Mouse (Mus musculus): ENCODE results near the gene Tulp2.

Gene Tulp2

DNA sequence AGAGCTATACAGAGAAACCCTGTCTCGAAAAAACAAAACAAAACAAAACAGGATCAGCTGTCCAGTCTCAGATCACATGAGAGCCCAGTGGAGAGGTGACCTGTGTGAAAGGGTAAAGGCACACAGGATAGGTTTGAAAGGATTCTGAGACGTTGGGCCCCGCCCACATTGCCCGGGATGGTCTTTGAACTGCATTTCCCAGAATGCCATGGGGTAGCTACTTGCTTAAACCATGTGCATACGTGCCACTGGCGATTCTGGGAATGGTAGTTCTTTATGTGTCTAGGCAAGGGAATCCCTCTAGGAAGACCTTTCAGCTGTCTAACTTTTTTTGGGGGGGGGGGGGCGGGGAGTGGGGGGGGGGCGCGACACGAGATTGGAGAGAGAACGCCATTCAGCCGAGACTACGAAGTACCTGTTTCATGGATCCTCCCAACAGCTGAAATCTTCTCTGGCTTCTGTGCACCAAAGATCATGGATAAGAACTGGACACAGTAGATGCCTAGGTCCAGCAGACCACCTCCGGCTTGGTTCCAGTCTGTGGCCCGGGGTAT lies at the start of gene Tulp2:
Tulp2 (plus strand) TSS at position 504 of the 554 bp plus-strand sequence.
- DNase-seq (ENCODE audit: low spot score) = peak; percentile 57

DNA sequence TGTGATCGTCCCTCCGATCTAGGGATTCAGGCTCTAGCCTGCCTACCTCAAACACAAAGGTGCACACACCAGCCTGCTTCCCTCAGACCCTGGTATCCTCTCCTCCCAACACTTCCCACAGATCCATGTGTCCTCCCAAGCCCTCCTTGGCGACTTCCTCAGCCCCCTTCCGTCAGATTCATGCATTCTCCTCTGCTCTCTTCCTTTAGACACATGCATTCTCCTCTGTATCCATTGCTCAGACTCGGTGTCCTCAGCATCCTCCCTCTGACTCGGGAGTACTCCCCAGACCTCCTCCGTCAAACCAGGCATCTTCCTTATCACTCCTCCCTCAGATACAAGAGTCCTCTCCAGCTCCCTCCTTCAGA lies 47.9 kb upstream of the Tulp2 start:
- no peak for DNase-seq (ENCODE audit: low spot score)

DNA sequence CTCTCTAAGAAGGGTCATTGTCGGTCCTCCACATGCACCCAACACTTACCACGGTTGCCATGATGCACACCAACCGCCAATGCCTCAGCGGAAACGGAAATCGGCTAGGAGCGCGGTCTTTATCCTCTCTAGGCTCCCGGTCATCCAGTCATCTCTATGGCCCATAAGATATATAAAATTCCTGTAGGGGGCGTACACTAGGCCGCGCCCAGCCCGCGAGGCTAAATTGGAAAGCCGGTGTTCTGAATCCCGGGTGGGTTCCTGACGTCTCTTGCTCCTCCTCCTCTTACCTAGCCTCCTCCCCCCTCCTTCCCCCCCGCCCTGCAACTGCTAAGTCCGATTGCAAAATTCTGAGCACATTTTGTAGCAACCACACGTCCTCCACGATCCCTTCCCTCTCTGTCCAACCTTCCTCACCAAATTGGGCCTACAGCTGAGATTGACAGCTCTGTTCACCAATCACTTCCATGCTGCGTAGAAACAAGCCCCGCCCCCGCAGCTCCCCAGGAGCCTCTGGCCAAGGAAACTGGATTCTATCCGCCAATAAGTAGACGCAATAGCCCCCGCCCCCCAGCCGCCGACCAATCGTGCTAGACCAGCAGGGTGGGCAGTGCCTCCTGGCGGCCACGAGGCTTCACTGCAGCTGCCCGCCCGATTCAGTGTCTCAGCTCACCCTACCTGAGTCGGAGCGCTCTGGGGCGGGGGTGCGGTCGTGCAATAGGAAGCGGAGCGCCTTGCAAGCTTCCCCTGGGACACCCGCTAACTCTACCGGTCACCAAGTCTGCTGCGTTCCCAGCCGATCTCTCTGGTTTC lies 47.3 kb upstream of the Tulp2 start, which contains the start of gene Gys1:
Gys1 (plus strand) TSS at position 642 of the 813 bp plus-strand sequence.
- peak; percentile 100 for DNase-seq (ENCODE audit: low spot score)

DNA sequence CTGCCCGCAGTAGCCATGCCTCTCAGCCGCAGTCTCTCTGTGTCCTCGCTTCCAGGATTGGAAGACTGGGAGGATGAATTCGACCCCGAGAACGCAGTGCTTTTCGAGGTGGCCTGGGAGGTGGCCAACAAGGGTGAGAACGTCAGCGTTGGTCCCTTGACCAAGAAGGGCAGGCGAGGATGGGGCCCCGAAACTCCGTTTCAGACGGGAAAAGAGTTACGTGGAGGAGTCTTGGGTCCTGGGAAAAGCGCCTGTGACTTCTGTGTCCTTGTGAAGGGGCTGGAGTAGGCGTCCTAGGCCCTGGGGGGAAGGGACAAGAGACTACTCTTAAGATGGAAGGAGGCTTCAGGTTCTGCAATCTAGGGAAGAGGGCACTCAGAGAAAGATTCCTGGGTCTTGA lies 46.6 kb upstream of the Tulp2 start:
- DNase-seq (ENCODE audit: low spot score) = no peak

DNA sequence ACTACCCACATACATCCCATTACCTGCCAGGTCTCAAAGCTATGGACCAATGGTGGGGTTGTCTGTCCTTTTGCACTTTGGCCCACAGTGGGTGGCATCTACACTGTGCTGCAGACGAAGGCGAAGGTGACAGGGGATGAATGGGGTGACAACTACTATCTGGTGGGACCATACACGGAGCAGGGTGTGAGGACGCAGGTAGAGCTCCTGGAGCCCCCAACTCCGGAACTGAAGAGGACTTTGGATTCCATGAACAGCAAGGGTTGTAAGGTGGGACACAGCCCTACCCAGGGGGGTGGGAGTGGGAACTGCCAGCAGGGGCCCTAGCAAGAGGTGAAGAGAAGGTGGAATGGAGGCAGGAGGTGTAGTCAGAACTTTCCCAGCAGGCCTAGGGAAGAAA lies 45.2 kb upstream of the Tulp2 start:
- DNase-seq (ENCODE audit: low spot score) = no peak

DNA sequence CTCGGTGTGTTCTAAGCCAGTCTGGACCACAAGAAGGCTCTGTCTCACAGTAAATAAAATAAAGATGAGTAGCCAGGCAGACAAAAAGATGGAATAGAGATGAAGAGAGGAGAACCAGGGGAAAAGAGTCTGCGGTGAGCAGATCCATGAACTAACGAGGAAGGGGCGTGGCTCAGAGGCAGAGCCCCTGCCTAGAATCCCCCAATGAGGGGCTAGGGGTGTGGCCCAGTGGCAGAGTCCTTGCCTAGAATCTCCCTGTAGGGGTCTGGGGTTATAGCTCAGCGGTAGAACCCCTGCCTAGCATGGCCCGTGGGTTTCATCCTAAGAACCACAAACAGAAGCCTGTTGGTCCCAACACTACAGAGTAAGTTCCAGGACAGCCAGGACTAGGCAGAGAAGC lies 44.6 kb upstream of the Tulp2 start:
- DNase-seq (ENCODE audit: low spot score) = no peak

DNA sequence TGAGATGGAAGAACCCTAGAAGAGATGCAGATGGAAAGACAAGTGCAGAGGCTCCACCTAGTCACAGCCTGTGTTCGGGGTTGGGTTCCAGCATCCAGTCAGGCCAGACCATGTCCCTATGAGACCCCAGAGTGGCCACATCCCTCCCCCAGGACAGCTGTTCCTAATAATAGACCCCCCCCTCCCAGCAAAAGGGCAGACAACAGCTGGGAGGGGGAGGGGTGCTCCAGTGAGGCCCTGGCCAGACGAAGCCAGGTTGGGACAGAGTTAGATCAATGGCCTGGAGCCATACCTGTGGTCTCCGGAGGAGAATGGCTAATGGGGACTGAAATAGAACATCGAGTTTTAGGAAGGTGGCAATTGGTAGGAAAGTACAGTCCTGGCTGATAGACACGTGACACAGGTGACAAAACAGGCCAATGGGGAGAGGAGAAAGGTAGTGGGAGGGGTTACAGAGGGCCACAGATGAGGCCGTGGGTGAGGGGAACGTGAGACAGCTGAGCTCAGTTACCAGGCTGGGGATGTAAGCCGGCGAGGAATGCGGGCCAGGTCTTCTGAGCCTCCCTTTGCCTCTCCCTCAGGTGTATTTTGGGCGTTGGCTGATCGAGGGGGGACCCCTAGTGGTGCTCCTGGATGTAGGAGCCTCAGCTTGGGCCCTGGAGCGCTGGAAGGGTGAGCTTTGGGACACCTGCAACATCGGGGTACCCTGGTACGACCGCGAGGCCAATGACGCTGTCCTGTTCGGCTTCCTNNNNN lies 44.0 kb upstream of the Tulp2 start, which contains the start of gene Ruvbl2:
Ruvbl2 (minus strand) TSS at position 576 of the 756 bp plus-strand sequence.
- no peak for DNase-seq (ENCODE audit: low spot score)

DNA sequence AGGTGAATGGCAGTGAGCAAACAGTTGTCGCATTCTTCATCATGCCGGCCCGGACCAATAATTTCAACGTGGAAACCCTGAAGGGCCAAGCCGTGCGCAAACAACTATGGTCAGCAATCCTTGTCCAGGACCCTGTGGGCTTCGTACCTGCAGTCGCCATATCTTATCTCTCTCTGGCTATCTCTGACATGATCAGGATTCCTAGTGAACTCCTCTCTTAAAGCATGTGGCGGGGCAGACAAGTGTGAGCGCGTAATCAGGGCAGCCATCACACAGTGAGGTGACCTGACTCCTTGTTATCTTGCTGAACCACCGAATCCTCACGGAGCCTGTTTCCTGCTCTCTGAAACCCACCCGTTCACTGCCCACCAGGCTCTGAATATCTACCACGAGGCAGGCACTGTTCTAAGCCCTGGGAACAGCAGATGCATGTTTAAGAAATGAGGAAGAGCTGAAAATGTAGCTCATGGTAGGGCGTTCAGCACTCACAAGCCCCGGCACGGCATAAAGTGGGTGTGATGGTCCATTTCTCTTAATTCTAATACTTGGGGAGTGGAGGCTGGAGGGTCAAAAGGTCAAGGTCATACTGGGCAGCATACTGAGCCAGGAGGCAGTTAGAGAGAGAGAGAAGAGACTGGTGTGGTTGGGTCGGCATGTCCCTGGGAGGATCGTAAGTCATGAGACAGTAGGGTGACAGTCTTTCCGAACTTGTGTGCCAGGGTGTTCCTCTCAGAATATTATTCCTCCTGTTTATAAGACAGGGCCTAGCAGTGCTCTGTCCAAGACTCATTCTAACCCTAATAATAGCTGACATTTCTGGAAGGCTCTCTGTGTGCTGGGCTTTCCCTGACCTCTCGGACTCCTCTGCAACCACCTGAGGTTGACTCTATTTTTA lies 37.9 kb upstream of the Tulp2 start:
- DNase-seq (ENCODE audit: low spot score) = no peak

DNA sequence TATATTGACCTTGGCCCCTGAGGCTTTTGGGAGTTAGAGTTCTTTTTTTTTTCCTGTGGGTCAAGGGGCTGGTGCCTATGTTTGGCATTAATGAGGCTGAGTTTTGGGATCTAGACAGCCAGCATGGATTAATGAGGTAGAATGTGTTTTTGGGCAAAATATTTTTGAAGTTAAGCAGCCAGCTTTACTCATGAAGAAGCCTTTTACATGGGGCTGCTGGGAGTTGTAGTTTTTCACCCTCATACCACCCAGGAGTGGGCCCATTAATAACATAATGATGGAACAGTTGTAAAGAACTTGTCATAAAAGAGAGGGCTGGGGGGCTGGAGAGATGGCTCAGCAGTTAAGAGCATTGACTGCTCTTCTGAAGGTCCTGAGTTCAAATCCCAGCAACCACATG lies 35.1 kb upstream of the Tulp2 start:
- no peak for DNase-seq (ENCODE audit: low spot score)

DNA sequence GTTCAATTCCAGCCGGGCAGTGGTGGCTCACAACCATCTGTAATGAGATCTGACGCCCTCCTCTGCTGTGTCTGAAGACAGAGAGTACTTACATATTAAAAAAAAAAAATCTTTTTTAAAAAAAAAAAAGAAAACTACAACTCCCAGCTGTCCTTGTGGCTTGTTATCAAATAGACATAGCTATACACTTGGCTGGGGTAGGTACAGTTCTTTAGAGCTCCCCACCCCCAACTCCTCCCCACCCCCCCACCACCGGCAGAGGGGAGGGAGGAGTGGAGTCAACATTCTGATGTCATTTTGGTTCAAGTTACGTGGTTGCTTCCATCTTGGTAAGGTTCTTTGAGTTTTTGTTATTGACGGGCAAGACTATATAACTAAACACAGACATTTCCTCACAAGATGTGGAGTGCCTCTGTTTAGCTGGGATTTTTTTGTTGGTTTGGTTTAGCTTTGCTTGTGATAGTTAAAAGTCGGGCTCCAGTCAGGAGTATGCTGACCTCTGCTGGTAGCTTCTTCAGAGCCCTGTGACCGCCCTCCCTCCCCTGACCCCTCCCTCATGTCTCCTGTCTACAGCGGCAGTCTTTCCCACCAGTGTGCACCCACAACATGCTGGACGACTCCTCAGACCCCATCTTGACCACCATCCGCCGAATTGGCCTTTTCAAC lies 34.2 kb upstream of the Tulp2 start:
- DNase-seq (ENCODE audit: low spot score) = peak; percentile 13

DNA sequence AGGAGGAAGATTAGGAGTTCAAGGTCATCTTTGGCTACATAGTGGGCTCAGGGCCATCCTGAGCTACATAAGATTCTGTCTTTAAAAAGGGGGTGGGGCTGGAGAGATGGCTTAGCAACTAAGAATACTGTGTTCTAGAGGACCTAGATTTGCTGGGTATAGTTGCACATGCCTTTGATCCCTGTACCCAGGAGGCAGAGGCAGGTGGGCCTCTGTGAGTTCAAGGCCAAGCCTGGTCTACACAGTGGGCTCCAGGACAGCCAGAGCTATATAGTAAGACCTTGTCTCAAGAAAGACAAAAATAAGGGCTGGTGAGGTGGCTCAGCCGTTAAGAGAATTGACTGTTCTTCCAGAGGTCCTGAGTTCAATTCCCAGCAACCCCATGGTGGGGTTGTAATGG lies 31.7 kb upstream of the Tulp2 start:
- DNase-seq (ENCODE audit: low spot score) = no peak

DNA sequence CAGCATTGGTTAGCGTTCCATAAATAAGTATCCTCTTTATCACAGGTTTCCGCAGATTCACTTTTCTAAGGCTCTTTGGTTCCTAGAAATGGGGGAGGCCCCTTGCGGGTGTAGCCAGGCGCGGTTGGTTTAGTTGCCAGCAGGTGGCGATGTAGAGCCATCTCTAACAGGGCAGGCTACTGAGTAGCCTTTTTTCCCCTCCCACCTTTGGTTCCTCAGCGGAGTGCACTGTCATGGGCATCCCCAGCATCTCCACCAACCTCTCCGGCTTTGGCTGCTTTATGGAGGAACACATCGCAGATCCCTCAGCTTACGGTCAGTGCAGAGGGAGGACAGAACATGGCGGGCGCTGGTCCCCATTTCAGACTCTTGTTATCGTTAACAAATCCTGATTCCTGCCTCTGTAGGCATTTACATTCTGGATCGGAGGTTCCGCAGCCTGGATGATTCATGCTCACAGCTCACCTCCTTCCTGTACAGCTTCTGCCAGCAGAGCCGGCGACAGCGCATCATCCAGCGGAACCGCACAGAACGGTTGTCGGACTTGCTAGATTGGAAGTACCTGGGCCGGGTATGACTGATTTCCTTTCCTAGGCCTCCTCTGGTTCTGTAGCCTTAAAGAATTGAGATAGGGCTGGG lies 30.2 kb upstream of the Tulp2 start:
- peak; percentile 82 for DNase-seq (ENCODE audit: low spot score)

DNA sequence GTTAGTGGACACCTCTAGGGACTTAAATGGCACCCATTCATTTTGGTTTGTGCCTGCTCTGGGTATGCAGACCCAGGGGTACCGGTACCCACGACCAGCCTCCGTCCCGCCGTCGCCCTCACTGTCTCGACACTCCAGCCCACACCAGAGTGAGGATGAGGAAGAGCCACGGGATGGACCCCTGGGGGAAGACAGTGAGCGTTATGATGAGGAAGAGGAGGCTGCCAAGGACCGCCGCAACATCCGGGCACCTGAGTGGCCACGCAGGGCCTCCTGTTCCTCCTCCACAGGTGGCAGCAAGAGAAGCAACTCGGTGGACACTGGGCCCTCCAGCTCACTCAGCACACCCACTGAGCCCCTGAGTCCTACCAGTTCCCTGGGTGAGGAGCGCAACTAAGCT lies 26.7 kb upstream of the Tulp2 start:
- DNase-seq (ENCODE audit: low spot score) = no peak

DNA sequence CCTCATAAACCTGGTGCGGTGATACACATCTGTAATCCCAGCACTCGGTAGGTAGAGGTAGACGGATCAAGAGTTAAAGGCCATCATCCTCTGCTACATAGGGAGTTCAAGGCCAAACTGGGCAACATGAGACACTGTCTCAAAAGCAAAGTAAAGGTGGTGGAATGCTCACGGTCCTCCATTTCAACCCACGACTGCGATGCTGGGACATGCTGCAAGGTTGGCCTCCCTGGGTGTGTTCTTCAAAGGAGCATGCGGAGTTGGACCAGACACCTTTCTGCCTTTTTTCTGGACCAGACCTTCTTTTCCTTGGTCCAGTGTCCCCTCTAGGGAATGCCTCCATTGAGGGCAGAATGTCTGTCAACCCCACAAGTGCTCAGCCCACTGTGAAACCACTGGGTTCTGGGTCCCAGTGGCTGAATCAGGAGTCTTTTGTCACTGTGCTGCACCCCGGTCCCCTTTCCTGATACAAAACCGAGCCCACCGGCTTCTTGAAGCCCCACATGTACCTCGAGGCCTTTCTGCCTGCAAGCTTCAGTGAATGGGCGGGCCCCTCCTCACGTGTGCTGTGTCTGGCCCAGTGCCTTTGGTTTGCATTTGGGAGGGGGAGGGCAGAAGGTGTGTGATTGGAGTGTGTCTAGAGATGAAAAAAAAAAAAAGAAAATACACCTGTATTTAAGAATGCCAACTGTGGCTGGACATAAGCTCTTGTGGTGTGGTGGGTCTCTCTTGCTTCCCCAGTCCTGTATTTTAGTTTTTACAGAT lies 25.6 kb upstream of the Tulp2 start:
- DNase-seq (ENCODE audit: low spot score) = no peak

DNA sequence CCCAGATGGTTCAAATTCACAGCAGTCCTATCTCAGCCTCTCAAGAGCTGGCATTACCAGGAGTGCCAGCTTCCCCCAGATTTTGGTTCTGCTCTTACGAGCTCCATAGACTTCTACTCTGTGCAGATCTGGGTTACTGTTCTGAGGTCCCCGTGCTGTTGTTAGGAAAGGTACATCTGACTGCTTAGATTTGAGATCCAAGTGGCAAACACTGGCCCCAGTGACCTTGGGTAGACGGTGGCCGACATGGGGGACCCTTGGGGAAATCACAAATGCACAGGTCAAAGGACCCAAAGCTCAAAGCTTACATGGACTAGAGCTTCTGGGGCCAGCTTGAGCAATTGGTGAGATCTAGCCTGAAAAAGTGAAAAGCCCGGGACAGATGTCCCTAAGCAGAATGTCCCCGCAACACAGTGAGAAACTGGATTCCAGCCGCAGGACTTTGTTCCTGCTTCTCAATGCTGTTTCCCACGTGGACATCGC lies 24.9 kb upstream of the Tulp2 start:
- no peak for DNase-seq (ENCODE audit: low spot score)

DNA sequence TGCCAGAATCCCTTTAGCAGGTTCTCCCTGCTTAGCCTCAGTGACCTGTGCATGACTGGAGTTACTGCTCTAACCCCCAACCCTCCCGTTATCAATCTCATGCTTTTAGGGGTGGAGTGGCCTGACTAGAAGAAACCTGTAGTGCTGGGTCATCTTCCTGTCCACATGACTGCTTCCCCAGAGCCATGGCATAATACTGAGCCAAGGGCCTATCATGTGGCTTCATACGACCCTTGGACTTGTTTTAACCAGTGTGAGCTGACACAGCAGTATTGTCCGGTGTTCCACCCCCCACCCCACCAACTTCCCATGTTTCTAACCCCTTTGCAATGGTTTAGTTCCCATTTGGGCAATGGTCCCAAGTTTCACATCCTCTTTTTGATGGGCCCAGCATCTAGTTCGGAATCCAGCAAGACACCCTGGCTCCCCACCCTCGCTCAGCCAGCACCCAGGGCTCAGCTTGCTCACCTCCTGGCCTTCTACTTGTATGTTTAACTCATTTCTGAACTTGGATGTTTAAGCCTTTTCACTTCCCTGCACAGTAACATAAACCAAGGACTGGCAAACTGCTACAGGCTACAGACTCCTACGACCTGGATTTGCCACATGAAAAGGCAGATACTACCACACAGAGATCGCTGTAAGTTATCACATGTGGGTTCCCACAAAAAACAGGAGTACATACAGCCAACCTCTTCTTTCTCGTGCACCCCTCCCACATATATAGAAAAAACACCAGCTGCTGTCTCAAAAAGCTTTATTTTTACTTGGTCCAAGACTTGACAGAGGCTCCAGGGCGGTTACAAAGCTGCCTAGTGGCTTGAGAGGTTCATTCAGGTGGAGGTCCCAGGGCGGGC lies 24.2 kb upstream of the Tulp2 start:
- no peak for DNase-seq (ENCODE audit: low spot score)

DNA sequence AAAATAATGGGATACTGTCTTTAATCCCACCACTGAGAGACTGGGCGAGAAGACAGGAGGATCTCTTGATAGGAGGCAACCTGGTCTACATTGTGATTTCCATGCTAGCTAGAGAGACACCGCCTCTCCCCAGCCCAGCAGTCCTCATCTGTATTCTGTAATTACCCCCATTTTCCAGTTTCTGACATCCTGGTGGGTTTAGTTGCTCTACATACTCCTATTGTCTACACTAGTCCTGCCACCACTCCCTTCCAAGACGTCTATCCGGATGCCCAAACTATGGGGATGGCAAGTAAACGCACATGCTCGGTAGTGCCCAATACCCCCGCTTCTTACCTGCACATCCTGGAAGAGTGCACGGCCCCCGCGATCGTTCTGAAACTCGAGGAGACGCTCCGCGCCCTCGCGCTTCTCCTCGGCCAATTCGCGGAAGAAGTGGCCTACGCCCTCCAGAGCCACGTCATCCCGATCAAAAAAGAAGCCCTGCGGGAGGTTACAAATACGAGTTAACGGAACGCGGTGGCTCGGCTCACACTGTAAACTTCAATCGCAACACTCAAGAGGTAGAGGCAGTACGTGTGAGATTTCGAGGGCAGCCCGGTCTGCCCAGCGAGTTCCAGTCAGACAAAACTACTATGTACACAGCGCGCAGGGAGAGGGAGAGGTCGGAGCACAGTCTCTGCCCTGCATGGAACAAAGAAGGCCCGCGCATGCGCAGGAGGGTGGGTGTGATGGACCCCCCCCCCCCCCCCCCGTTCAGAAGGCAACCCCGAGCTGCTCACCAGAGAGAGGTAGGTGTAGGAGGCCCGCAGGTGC lies 22.7 kb upstream of the Tulp2 start:
- peak; percentile 70 for DNase-seq (ENCODE audit: low spot score)

DNA sequence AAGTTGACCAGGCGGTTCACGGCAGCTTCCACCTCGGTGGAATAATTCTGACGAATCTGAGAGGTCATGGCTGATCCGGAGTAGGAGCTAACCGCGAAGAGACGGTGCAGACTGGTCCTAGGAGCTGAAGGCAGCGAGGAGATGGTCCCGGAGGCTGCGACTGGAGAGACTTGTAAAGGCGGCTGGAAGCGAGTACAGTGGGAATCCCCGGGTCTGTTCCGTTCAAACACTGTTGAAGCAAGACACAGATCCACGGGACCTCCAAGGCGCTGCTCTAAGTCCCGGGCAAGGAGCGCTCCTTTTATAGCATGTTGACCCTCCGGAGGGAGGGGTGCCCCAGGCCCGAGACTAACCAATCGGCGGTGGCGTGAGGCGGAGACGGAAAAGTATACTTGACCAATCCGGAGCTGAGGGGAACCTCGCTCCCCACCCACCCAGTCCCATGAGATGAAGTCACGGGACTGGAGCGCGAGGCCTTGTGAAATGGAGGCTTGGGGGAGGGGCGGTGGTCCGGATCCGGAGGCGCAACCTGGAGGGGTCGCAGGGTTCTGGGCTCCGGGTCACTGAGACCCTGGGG lies 22.0 kb upstream of the Tulp2 start, which contains the start of gene Ftl1:
Ftl1 (minus strand) TSS at position 321 of the 577 bp plus-strand sequence.
- peak; percentile 94 for DNase-seq (ENCODE audit: low spot score)
